Mouse (Mus musculus) cortical plate, adult 2 months (tissue): ENCODE measurements around the gene Agpat3.

Experiments
- CTCF ChIP-seq: fragments of 200-500 bp; IDR thresholded peaks from 2 replicates; pipeline ENCODE4 v1.5.1; 2011; ENCODE audit warnings: mild to moderate bottlenecking, control low read depth, low read length; ENCODE audit not compliant: insufficient read depth; ENCODE audit errors: extremely low read depth
- POLR2A ChIP-seq: fragments of 200-500 bp; IDR thresholded peaks from 2 replicates; pipeline ENCODE4 v1.6.1; 2011; ENCODE audit warnings: mild to moderate bottlenecking, low read length, control low read depth; ENCODE audit not compliant: insufficient read depth; ENCODE audit errors: extremely low read depth

- TF ChIP-seq POLR2A (no peak), CTCF (no peak)
These were observed 27.6 kb downstream of the Agpat3 start for GRCm38 (mm10) chr10:78324556-78325164.
